Mouse (Mus musculus): ENCODE data around the gene Pygl. TPM values are rescaled to one million over a fixed set of nuclear protein-coding genes. Genes with fewer than 3 reads are reported as not detected.
"Not testable (repeated sequence)": the region's sequence is repeated elsewhere in the genome, so short reads cannot be mapped to it uniquely, and the experiment has no call there.

Pygl gene
- total and polyA plus RNA-seq, 2 experiments from 2014 or later: 8.3 to 9.0 TPM

GRCm38 (mm10) chr12:70145586-70145985 is 85.7 kb downstream of the Pygl start:
- Histone ChIP-seq H3K4me2 (ENCODE audit: low read depth, low read length) (no peak overlapping the region), H3K9me3 (ENCODE audit: low read length) (no peaks in the 10 kb centered on the region), H3K4me1 (ENCODE audit: insufficient read depth, low read length) (peaks cover 3% of the 10 kb centered on the region; the same call in 1 of the 2 replicates), H3K9ac (replicated peaks; ENCODE audit: low read length) (no peak overlapping the region), H3K36me3 (ENCODE audit: insufficient read depth, low read length) (no peaks in the 10 kb centered on the region), H3K4me3 (ENCODE audit: low read length) (no peak overlapping the region), H3K27ac (no peak overlapping the region), H3K27me3 (ENCODE audit: insufficient read depth, low read length) (no peaks in the 10 kb centered on the region)
- WGBS: 89% methylated on average over 6 of the region's 6 CpGs
- no peak for ATAC-seq
- no peak for DNase-seq (ENCODE audit: low spot score)
- no peak for TF ChIP-seq CTCF (IDR thresholded peaks at IDR 0.05; ENCODE audit: low read depth)

- ATAC-seq: peak; percentile 35
- no peak overlapping the region for H3K9ac ChIP-seq (replicated peaks; ENCODE audit: low read length)
- no peaks in the 10 kb centered on the region for H3K27me3 ChIP-seq (ENCODE audit: insufficient read depth, low read length)
- H3K36me3 ChIP-seq (ENCODE audit: insufficient read depth, low read length): no peaks in the 10 kb centered on the region
- WGBS: 43% methylated on average over 20 of the region's 20 CpGs
- H3K4me3 ChIP-seq (ENCODE audit: low read length): no peak overlapping the region
- no peaks in the 10 kb centered on the region for H3K9me3 ChIP-seq (ENCODE audit: low read length)
- 0 out of 2 replicates have a peak overlapping the region, but pooled peaks have one; percentile 3 for H3K4me2 ChIP-seq (ENCODE audit: low read depth, low read length)
- TF ChIP-seq CTCF (IDR thresholded peaks at IDR 0.05; ENCODE audit: low read depth): peak; percentile 82
- no peak overlapping the region for H3K27ac ChIP-seq
- peak; percentile 81 for DNase-seq (ENCODE audit: low spot score)
- peaks cover 3% of the 10 kb centered on the region; the same call in 1 of the 2 replicates for H3K4me1 ChIP-seq (ENCODE audit: insufficient read depth, low read length)
These were observed 86.4 kb downstream of the Pygl start for GRCm38 (mm10) chr12:70144637-70145448.

GRCm38 (mm10) chr12:70144106-70144587 is 87.1 kb downstream of the Pygl start:
- H3K4me1 ChIP-seq (ENCODE audit: insufficient read depth, low read length); DNase-seq (ENCODE audit: low spot score); H3K27me3 ChIP-seq (ENCODE audit: insufficient read depth, low read length); H3K27ac ChIP-seq; H3K36me3 ChIP-seq (ENCODE audit: insufficient read depth, low read length); H3K9me3 ChIP-seq (ENCODE audit: low read length); H3K4me2 ChIP-seq (ENCODE audit: low read depth, low read length); H3K4me3 ChIP-seq (ENCODE audit: low read length); H3K9ac ChIP-seq (replicated peaks; ENCODE audit: low read length); ATAC-seq: not testable (repeated sequence)
- WGBS: 23% methylated on average over 3 of the region's 3 CpGs

GRCm38 (mm10) chr12:70140993-70141576 is 90.2 kb downstream of the Pygl start:
- no peak overlapping the region for H3K4me2 ChIP-seq (ENCODE audit: low read depth, low read length)
- ATAC-seq: no peak
- H3K27ac ChIP-seq: no peak overlapping the region
- H3K4me1 ChIP-seq (ENCODE audit: insufficient read depth, low read length): no peaks in the 10 kb centered on the region
- no peak for TF ChIP-seq CTCF (IDR thresholded peaks at IDR 0.05; ENCODE audit: low read depth)
- WGBS: 90% methylated on average over 5 of the region's 5 CpGs
- H3K36me3 ChIP-seq (ENCODE audit: insufficient read depth, low read length): no peaks in the 10 kb centered on the region
- no peak for DNase-seq (ENCODE audit: low spot score)
- no peaks in the 10 kb centered on the region for H3K27me3 ChIP-seq (ENCODE audit: insufficient read depth, low read length)
- no peaks in the 10 kb centered on the region for H3K9me3 ChIP-seq (ENCODE audit: low read length)
- no peak overlapping the region for H3K4me3 ChIP-seq (ENCODE audit: low read length)
- no peak overlapping the region for H3K9ac ChIP-seq (replicated peaks; ENCODE audit: low read length)

Other genes starting within 250 kb of the Pygl start
- gene Sav1, start 244.5 kb downstream of the Pygl start, total RNA-seq (2014; rRNA removed): 15.6 and 20.8 TPM in 2 replicates
- 2.4 and 2.5 TPM in 2 replicates for gene Sav1, start 244.5 kb downstream of the Pygl start, polyA plus RNA-seq (2015; fragmentation: Nextera tagmentation; extraction: Ambion mirVana)
- 18.9 and 24.2 TPM in 2 replicates for gene Nin, start 117.8 kb downstream of the Pygl start, total RNA-seq (2014; rRNA removed)
- 6.1 and 6.2 TPM in 2 replicates for gene Nin, start 117.8 kb downstream of the Pygl start, polyA plus RNA-seq (2015; fragmentation: Nextera tagmentation; extraction: Ambion mirVana)
- gene Abhd12b, start 77.3 kb downstream of the Pygl start, total RNA-seq (2014; rRNA removed): 0.14 TPM in 1 of 2 replicates, not detected in the other
- gene Abhd12b, start 77.3 kb downstream of the Pygl start, polyA plus RNA-seq (2015; fragmentation: Nextera tagmentation; extraction: Ambion mirVana): not detected in 2 replicates
- gene Trim9, start 116.1 kb upstream of the Pygl start, total RNA-seq (2014; rRNA removed): 214 and 239 TPM in 2 replicates
- 102 and 105 TPM in 2 replicates for gene Trim9, start 116.1 kb upstream of the Pygl start, polyA plus RNA-seq (2015; fragmentation: Nextera tagmentation; extraction: Ambion mirVana)
- gene Tmx1, start 221.6 kb upstream of the Pygl start, total RNA-seq (2014; rRNA removed): 57.5 and 61.6 TPM in 2 replicates
- 132 and 134 TPM in 2 replicates for gene Tmx1, start 221.6 kb upstream of the Pygl start, polyA plus RNA-seq (2015; fragmentation: Nextera tagmentation; extraction: Ambion mirVana)